Mouse (Mus musculus) spleen, embryonic (tissue): ENCODE data around the gene Pax7.

Experiments used
- CTCF ChIA-PET: fragments of 350-600 bp; sonication (Branson Sonifier 250); formaldehyde crosslinking; loops from one replicate; lab custom pipeline; 2022; lab: Charles Lee

The Pax7 gene

DNA sequence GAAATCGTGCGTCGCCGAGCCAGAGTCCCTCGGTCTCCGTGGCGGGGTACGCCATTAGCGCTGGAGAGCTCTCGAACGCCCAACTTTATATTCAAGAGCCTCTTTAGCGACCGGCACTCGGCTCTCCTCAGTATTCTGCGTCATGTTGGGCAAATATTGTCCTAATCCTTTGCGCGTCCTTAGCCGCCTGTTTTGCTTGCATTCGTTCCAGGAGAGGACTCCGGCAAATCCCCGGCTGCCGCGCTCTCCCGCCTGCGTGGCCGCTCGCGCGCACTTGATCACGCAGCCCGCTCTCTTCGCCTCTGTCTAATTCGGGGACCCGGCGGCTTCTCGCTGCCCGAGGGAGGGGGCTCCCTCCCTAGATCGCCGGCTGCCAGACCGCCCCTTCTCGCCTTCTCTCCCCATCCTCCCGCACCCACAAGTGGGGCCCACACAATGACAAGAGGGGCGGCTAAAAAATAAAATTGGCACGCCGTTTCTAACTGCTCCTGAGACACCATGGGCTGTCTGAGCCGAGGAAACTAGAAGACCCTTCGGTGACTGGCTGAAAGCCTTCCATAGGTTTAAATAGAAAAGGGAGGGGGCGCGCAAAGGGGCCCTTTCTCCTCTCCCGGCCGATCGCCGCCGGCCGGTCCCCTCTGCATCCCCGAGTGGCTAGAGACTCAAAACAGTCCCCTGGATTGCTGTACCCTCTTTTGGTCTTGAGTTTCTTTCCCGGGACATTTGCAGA is 1.7 kb downstream of the Pax7 start:
- CTCF ChIA-PET = no interaction called here

DNA sequence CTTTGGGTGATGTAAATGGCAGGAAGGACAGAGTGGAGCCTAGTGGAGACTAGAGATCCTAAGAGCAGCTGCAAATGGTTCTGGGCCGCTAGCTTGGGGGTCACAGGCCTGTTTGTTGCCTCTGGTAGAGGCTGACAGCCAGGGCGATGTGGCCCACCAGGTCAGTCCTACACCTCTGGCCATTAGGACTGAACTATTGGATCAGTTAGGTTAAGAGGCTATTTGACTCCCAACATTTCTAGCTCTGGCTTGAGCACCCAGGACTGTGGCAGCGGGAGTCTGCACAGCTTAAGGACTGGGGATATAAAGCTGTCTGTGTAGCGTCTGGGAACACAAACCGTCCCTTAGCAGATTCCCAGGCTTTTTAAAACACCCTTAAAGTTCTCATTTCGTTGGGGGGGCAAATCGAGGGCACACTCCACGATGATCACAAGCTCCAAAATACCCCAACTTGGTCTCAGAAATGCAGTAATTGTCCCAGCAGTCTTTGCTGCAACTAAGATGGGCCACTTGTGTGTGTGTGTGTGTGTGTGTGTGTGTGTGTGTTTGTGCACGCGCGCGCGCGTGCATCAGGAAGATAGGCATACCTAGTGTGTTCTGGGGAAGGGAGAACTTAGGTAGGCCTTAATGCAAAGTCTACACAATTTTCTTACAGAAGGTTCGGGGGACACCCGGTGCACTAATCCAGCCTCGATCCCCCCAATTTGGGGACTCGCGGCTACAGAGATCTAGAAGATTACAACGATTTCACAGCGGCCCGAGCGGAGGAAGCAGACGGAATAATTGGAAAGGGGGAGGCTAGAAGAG is 2.5 kb downstream of the Pax7 start:
- CTCF ChIA-PET = no interaction called here

DNA sequence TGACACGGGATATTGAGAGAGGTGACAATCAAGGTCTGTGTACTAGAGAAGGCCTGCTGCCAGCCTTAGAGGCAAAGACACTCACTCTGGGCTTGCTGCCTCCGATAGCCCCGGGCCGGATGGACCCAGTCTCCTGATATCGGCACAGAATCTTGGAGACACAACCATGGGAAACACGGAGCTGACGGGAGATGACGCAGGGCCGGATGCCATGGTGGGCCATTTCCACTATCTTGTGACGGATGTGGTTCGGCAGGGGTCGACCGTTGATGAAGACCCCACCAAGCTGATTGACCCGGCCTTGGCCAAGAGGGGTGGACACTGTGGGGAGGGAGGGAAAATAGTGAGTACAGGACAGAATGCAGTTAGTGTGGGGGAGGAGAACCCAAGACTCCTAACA is 3.3 kb downstream of the Pax7 start:
- CTCF ChIA-PET = no interaction called here

DNA sequence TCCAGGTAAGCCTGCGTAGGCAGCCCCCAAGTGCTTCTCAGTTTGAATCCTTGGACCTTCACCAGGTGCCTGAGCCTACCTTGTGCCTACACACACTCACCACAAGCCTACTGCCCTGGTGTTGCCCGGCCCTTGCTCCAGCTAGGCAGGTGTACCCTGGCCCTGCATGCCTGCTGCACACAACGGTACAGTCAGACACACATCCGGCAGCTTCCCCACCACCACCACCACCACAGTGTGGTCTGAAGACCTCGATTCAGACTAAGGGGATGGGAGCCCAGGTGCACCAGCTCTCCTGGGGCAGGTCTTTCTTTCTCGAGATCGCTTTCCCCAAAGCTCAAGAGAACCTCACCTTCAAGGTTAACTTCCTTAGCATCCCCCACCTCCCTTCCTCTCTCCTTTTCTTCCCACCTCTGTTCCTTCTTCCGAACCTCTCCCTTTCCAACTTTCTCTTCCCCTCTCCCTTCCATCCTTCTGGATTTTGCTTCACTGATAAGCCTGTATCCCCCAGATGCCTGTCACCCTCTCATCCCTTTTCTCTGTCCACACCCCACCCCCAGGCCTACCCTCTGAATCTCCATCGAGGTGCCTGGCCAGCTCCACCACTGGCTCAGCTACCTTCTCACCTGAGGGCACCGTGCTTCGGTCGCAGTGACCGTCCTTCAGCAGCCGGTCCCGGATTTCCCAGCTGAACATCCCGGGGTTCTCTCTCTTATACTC is 4.3 kb downstream of the Pax7 start:
- CTCF ChIA-PET = no interaction called here

DNA sequence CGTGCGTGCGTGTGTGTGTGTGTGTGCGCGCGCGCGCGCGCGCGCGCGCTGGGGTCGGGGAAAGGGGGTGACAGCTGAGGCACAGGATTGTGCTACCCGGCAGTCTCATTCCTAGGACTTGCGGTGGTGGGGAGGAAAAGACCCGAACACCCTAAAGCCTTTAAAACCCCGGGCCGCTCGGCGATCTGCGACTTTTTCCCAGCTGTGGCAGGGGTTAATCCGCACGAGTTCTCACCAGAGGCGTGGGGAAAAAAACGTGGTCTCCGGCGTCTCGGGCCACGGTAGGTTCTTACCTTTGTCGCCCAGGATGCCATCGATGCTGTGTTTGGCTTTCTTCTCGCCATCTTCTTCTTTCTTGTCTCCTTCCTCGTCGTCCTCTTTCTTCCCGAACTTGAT is 5.0 kb downstream of the Pax7 start:
- CTCF ChIA-PET = no interaction called here

DNA sequence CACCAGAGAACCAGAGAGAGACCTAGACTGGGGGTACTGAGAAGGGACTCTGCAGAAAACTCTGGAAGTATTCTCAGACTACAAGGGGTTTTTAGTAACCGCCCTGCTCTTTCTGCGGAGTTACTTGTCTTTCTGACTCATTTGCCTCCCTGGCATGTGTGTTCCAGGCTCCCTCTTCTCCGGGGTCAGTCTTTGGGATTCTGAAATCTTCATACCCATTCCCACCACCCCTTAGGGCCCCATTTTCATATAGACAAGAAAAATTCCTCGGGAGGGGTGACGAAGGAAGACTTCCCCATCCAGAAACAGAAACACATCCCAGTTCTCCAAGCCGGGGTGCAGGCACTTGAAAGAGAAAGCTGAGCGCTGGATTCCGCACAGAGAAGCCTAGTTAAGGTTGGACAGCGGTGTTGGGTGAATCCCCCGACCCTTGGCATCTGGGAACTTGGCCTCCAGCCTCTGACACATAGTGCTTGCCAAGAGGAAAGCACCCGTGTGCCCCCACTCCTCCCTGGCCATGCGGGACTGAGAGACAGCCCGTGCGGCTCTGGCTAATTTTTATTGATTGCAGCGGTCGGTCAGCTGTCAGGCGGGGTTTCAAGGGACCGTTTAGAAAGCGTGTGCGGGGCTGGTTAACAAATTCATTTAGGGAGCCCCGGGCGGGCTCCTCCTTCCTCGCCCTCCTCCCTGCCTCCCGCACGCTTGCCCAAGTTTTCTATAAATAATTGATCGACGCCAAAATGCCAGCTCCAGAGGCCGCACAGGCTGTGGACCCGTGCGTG is 5.6 kb downstream of the Pax7 start:
- CTCF ChIA-PET = no interaction called here

DNA sequence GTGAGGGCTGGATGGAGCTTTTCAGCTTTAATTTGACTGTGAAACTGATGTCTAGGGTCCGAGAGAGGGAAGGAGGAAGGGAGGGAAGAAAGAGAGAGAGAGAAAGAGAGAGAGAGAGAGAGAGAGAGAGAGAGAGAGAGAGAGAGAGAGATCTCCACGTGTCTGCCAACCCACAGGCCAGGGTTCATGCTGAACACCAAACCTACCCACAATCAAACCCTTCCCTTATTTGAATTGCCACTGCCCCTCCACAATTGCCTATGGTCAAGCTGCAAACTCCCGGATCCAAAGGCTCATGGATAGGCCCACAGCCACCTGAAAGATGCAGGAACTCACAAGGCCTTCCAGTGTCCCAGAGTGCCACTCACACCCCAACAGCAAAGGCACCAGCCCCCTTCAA is 7.1 kb downstream of the Pax7 start:
- CTCF ChIA-PET = no interaction called here

DNA sequence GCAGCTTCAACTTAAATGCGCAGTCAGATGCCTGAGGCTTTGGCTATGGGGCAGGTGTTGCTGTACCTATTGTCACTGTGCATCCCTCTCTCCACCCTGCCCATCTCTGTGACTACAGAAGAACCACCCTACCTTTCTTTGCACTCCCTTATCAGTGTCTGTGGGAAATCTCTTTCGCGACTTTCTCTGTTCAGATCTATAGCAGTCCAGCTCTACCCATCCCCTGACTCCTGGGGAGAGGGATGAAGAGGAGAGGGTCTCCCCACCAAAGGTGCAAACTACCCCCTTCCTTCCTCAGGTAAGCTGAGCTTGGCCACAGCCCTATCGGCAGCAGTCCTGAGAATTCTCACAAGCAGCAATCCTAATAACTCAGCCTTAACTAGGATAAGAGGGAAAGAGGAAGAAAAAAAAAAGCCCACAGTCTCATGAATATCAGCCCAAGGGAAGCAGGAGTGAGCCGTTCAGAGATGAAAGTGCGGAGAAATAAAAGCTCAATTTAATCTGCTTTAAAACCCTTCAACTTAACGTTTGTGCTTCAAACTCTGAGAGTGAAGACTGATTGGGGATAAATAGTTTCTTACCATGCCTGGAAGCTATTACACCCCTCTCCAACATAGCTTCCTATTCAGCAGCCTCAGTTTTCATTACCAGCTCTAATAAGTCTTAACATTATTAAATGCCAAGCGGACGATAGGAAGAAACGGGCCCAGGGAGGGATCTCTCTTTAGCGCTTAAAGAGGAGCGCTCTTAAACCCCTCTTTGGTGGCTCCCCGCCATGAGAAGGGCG is 7.8 kb downstream of the Pax7 start:
- CTCF ChIA-PET = interaction anchor here (0.8 kb wide), 1 partner anchor 33 kb away, joined by 3 read pairs; no protein-coding TSS in a partner anchor

DNA sequence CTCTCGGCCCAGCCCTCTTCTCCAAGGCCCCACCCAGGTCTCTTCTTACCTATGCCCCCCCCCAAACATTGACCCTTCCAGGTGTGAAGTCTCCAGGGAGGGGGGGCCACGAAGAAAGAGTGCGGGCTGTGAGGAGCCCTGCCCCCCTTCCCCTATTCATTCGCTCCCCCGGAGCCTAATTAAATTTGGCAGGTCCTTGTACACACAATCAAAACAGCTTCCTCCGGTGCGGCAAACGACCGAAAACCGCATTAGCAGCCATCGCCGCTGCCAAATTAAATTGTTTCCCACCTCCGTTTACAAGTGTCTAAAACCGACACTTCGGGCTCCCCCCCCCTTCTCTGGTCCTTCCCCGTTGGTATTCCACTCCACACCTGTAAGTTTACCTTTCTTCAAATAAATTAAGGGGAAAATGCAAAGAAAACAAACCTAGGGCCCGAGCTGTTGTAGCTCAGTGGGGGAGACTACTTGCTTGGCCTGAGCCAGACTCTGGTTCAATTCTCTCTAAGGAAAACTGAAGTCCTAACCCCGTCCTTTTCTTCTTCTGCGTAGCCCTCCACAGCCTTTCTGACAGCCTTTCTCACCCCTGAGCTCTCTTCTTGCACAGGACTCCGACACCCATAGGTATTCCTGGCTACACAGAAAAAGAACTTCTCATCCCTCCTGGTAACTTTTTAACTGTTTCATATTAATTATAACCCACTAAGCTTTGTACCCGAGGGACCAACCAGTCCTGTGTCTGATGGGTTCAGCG is 8.6 kb downstream of the Pax7 start:
- CTCF ChIA-PET = interaction anchor here (0.8 kb wide), 1 partner anchor 34 kb away, joined by 3 read pairs; no protein-coding TSS in a partner anchor

DNA sequence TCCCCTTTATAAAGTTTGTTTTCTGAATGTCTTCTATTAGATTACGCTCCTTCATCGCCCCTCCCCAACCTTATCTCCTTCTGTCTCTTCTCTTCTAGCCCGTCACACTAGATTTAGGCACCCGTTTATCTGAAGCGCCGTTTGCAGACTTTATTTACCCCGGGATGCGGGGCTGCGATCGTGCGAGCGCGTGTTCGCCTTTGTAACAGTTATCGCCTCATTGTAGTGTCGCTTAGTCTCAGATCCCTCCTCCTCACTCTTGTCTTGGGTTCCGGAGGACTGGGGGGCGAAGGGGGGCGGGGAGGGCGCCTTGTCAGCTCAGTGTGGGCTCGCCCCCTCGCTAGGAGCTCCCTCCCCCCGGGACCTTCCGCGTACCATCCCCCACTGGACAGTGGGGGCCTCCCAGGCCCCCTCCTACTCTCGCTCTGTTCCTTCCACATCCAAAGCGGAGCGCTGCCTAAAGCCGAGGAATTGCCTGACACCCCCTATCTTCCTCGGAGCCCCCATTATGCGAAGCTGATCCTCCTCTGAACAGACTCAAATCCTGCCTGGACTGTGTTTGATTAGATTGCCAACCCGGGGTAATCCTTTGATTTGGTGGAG is 9.4 kb downstream of the Pax7 start:
- CTCF ChIA-PET = no interaction called here

DNA sequence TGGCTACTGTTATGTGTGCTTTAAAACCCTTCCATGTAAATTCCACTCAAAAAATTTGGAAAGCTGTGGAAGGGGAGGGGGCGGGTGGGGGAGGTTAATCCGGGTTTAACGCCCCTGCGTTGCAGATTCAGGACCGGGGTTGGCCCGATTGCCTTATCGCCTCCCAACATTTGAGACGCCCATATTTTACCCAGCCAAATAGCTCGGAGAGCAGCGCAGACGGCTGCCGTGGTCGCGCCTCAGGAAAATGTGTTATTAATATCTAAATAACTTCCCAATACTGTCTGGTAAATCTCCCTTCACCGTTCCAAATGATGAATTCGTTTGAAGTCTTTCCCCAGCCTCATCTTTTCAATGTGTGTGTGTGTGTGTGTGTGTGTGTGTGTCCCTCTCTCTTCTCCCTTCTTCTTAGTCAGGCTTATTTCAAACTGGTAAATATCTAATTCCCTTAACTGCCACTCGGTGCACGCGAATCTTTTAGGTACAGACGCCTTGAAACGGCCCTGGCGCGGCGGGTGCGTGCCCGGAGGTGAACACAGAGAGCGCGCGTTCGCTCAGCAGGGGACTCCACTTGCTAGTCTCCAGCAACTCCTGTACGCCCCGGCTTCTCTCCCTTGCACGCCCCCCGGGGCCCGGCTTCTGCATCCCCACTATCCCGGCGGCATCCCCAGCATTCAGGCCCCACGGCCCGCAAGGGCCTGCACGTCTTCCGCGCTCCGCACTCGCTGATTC is 10.0 kb downstream of the Pax7 start:
- CTCF ChIA-PET = interaction anchor here (0.7 kb wide), 1 partner anchor 185 kb away, joined by 3 read pairs; no protein-coding TSS in a partner anchor

DNA sequence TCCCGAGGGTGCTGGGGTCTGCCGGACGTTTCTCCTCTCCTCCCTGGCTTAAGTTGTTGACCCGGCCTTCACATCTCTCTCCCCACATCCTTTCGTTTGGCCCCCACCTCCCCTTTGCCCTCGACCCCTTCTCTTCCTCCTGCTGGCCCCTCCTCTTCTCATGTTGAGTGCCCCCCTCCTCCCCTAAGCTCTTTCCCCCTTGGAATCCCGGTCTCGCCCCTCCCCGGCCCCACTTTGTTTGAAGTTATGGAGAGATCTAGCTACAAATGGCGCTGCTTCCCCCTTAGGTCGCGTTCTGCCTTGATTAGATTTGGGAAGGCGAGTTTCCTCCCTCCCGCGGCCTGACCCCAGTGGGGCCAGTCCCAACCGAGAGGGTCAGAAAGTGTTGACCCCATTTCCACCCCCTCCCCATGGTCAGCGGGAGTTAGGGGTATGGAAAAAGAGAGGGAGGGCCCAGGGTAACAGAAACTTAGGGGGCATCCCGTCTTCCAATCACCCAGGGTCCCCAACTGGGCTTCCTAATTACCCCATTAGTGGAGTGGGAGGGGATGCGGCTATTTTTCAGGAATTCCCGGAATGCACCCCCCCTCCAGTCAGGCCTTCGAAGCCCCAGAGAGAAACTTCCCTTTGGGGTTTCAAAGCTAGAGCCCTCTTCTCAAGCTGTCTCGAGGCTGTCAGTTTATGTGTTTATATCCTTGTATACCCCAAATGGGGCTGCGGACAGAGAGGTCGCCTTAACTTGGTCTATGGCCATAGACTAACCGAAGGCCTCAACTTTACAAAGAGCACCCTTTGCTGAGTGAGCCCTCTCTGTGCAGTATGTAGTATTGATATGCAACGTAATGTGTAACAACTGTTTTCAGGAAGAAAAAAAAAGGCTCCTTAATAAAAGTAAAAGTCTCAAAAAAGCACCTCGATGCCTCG is 10.9 kb downstream of the Pax7 start:
- CTCF ChIA-PET = interaction anchor here (0.7 kb wide), 1 partner anchor 185 kb away, joined by 3 read pairs; no protein-coding TSS in a partner anchor

DNA sequence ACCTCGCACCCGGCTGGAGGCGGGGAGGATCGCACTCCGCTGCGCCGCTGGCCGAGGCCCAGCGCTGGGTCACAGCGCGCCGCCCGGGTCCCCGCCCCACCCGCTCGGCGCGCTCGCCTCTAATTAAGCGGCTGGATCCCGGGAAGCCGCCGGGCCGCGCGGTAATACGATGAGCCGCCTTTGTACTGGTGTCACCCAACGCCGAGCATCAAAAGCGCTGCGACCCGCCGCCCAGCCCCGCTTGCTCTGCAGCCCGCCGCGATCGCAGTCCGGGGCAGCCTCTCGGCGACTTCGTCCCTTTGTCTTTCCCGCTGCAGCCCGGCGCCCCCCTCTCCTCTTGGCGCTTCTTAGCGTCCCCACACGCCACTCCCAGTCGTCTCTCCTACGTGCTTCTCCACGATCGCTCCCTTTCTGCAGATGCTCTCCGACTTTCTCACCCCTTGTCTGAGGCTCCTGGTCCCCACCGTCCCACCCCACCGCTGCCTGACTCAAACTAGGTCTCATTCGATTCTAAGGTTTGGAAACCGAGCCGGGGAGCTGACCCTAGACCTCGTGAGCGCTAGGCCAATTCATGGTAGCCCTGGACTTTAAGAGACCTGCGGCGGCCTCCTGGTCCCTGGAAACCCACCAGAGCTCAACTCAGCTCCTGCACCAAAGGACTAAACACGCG is 11.7 kb downstream of the Pax7 start:
- CTCF ChIA-PET = no interaction called here

DNA sequence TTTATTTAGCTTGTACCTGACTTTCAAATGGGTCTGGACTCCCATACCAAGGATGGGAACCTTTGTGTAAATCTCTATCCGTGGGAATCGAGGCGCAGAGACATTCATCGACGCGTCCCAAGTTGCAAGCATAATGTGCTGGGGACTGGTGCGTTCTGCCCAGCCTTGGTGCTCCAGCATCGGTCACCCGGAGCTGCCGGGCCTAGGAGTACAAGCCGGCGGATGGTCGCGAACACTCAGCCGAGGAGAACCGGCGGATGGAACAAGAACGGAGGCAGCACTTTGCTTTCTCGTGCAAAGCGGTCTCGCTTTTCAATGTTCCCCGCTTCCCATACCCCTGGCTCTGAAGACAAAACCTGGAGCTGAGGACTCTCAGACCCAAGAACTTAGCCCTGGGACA is 12.3 kb downstream of the Pax7 start:
- CTCF ChIA-PET = no interaction called here

DNA sequence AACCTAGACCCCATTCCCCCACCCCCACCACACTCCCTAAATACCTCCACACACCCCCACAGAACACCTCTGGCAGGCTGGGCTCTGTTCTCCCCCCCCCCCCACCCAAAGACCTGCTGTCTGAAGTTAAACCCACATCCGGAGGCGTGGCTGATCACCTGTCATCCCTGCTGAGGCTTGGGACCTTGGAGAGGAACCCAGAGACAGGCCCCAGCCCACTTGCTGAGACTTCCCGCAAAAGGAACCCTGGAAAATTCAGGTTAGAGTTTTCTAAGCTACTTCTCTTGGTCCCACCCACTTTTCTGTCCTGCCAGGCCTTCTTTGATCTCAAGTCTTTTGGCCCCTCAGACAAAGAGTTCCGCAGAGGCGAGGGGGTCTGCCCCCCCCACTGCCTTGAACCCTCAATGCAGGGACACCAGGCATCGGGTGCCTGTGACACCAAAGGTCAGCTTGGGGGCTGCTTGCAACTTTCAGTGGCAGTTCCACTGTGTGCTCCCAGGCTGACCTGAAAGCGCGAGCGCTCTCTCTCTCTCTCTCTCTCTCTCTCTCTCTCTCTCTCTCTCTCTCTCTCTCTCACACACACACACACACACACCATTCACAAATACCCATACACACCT is 13.8 kb downstream of the Pax7 start:
- CTCF ChIA-PET = interaction anchor here (0.7 kb wide), 1 partner anchor 26 kb away, joined by 3 read pairs; no protein-coding TSS in a partner anchor

DNA sequence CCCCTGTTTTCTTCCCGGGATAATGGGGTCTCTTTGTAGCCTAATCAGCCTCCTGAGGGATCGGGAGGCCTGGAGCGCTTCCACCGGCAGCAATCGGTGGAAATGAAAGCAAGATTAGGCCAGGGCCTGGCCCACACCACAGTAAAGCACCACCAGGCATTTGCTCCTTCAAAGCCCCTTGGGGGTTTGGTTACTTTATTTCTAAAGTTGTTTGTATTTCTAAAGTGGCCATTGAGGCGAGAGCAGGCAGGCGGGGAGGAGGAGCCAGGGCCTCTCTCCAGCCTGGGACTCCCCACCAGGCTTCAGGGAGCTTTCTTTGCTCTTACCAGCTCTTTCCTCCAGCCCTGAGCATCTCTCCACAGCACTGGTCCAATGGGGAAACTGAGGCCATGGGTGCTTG is 15.2 kb downstream of the Pax7 start:
- CTCF ChIA-PET = no interaction called here
